Mouse (Mus musculus) CD4-positive, CD25-positive, alpha-beta regulatory T cell, adult 4 months (primary cell): ENCODE results near the gene Diaph3. TPM values are rescaled to one million over a fixed set of nuclear protein-coding genes. Genes with fewer than 3 reads are reported as not detected.
A peak's percentile ranks its signal among the peaks of the same experiment; 100 is the strongest.

Experiments used
- ATAC-seq: one replicate; pipeline ENCODE4 v1.8.0; 2017
- polyA plus RNA-seq, 2 experiments: library from polyadenylated mRNA; unstranded; fragments of 100-300 nt; shearing (Covaris generic); gene quantifications; one replicate each; pipeline ENCODE4 v1.2.1; 2017

Gene Diaph3
- polyA plus RNA-seq, 2 experiments from 2014 or later = 4.2 to 4.3 TPM

DNA sequence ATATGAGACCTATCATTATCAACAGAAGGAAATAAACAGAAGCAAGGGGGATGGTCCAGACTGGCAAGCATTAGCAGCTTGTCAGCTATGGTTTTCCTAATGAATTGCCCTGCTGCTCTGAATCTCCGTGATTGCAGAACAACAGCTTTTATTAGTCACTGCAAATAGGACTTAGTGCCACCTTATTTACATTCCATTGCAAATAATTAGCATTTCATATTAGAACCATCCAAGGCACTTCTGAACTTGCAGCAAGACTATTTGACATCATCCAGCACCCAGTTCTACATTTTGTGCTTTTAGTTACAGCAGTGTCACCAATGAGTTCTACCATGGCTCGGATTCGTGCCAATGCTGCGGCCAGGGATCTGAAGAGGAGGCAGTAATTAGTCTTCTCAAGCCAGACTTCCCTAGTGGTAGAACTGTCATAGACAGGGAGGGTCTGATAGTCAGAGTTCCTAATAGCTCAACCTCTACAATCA lies 411.4 kb downstream of the Diaph3 start:
- ATAC-seq = no peak

DNA sequence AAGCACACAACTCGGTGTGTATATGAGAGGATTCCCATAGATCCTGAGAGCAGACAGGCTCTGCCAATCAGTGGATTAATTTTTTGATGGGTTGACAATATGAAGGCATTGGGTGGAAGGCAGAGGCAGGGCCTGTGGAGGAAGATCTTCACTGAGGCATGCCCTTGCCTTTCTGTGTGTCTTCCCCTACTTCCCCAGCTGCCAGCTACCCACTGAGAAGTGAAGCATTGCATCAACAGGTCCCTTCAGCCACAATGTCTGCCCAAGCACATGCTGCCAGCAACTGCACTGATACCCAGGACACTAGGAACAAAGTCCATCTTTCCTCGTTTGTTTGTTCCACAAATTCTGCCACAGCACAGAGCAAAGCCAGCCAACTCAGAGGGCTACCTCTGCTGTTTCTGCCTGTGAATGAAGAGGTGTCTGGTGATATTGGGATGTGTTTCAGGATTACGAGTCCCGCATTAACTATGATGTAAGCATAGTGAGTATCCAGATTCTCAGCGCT lies 413.4 kb downstream of the Diaph3 start:
- ATAC-seq = no peak

DNA sequence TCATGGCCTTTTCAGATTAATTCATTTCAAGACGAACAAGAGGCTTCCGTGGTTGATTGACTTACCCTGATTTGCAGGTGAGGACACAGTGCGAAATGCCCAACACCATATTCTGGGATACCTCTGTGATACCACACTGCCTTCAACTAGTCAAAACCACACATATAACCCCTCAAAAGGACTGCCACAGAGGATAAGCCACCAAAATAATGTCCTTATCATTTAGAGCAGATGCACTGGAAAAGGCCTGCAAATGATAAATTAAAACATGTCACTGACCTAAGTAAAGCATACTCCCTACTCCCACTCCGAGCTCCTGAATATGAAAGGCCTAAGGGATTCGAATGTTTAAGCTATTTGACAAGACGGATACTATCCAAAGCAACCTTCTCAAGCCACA lies 419.3 kb downstream of the Diaph3 start:
- no peak for ATAC-seq

DNA sequence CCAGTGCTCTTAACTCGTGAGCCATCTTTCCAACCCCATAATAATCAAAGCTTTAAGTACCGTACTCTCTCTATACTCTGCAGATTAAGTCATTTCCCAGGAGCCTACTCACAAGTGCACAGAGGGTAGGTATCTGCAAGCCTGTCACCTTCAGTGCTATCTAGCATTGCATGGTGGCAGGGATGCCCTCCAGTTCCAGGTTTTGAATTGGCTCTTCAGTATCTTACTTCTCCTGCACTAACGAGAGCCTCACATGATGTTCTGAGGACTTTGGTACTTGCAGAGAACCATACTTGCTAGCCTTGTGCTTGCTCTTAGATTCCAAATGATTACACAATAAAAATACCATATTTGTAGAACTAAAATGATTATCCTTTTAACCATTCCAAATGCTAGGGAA lies 420.0 kb downstream of the Diaph3 start:
- no peak for ATAC-seq

DNA sequence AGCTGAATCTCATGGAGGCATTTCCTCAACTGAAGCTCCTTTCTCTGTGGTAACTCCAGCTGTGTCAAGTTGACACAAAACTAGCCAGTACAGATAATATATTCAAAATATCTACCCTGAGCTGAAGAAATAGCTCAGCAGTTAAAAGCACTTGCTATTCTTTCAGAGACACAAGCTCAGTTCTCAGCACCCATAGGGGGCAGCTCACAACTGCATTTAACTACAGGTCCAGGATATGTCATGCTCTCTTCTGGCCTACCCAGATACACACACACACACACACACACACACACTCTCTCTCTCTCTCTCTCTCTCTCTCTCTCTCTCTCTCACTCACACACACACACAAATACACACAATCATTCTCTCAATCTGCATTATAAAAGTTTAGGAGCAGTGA lies 420.6 kb downstream of the Diaph3 start:
- peak; percentile 83 for ATAC-seq

DNA sequence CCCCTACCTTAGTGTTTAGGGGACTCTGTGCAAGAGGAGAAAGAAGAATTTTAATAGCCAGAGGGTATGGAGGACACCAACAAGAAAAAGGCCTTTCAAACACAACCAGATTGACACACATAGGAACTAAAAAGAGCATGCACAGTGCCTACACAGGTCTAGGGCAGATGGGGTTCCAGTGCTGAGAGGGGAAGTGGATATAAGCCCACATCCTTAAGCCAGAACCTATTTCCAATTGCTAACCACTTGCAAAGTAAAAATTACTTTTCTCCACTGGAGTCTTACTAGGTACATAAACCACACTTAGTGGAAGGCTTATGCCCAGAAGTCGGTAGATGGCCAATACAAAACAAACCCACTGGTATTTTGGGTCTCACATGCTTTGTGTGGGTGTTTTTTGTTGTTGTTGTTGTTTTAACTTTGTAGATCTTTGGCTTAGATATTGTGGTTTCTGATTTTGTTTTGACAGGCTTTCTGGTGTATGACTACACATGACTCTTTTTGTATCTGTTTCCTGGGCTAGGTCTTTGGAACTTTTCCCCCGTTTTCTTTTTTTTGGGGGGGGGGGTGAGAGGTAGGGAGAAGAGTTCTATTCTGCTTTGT lies 426.8 kb downstream of the Diaph3 start:
- ATAC-seq = peak; percentile 67

DNA sequence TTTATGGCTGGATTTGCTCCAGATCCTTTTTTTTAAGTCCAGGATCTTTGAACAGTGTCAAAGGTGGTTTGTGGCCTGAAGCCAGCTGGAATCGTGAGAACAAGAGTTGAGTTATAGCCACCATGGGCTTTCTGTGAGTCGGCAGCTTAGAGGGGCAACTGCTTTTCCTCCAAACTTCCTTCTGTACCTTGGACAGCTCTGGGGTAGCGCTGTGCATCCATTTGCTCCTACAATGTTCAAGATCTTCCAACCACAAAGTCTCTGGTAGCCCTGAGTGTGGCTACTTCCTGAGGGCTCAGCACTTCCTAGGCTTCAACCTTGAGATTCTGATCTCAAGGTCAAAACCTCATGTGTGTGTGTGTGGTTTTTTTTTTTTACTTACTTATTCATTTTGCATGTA lies 437.0 kb downstream of the Diaph3 start:
- ATAC-seq = no peak

DNA sequence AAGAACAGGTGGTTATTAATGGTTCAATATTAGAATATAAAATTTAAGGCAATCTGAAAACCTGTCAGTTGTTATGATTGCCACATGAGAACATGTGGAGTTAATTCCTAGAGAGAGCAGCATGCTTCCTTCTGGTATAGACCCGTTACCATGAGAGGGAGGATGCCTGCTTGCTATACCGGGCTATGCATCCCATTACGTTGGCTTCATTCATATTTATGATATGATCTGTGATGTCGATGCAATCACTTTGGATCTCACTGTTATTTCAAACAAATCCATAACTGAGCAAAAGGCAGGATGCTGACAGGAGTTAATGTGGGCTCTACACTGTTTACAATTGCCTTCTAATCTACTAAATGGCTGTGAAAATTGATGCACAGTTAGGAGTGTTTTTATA lies 439.9 kb downstream of the Diaph3 start:
- no peak for ATAC-seq

DNA sequence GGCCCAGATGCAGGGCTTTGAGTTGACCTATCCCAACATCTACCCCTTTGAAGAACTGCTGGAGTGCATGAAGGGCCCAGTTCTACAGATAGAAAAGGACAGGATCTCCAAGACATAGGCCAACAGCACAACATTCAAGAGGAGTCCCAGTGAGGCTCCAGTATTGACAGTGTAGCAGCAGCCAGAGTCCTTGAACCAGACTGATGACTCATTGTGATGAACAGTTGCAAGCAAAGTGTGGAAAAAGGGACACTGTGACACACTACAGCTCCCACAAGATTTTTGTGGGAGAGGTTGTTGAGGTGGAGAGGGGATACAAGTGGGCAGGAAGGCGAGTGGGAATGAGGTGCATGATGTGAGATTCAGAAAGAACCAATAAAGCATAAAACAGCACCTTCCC lies 443.1 kb downstream of the Diaph3 start:
- no peak for ATAC-seq

DNA sequence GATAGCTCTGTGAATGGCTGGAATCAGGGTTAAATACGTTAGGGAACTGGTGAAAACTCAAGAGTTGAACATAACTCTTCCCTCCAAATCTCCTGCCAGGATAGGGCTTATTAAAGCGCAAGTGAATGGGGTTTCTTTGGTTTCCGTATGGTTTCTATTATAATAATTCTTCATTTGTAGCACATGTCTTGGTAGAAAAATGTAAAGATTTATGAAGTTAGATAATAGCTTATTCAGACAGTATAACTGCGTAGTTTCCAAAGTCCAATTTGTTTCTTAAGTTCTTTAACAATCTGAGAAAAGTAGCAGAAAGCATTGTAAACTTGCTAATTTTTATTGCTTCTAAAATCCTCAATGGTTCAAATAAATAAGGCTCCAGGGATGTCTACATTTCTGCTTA lies 448.3 kb downstream of the Diaph3 start:
- no peak for ATAC-seq

DNA sequence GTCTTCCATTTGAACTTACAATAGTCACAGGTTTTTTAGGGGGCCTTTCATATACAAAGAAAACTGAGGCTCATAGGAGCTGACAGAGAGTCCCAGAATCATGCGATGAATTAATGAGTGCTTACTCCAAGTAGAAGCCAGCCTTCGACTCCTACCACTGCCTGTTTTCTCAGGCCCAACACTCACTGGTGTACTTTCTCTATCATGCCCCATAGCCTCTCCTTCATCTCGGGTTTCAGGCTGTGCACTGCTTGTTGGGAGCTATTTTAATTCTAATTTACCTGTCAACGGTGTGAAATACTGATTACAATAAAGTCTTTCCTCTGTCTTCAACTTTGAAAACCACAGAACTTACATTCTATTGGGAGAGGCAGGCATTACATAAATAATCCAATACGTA lies 449.7 kb downstream of the Diaph3 start:
- no peak for ATAC-seq

DNA sequence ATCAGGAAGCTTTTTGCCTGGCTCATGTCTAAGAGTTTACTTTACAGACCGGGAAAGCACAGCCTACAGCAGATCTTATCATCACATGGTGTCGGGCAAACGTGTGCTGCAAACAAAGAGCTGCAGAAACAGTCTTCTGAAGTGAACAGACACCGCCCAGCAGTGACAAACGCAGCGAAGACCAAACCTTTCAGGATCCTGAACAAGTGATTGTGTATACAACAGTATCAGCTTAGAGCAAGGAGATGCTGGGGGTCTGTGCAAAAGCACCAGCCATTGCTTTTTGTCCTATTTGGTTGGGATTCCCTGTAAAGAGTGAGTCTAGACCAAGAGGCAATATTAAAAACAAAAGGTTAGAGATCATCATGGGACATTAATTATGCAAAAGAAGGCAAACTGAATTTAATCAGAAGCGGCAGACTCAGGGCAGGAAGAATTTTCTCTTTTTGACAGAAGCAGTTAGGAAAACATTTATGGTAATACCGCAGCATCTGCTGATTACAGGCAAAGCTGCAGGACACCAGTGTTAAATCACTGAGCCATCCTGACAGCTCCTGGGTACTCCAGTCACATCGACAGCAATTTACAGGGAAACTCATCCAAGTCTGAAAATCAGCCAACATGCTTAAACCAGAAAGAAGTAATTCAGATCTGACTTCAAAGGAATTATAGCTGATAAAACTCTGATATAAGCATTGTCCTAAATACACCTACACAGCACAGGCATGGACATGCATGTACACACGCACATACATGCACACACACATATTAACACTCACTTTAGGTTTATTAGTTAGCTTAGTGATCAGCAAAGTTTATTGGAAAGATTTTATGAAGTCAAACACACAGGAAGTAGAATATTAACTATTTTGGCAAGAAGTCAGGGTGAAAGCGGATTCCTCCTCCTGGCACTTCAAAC lies 456.2 kb downstream of the Diaph3 start:
- ATAC-seq = no peak

DNA sequence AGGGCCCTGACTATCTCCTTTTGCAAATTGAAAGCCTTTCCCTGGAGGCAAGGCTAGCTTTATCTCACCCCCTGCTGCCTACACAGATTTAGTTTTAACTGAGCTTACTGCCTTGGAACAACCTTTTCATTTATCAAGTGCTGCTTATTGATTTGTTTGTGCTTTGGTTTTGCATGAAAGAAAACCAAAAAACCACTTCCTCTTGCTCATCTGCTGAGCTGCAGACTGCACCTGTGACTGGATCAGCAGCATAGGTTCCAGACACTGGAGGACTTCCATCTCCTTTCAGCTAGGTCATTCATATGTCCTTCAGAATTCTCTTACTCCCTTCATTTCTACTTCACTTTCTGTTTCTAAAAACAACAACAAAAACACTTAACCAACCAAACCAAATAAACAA lies 459.1 kb downstream of the Diaph3 start:
- ATAC-seq = peak; percentile 82

DNA sequence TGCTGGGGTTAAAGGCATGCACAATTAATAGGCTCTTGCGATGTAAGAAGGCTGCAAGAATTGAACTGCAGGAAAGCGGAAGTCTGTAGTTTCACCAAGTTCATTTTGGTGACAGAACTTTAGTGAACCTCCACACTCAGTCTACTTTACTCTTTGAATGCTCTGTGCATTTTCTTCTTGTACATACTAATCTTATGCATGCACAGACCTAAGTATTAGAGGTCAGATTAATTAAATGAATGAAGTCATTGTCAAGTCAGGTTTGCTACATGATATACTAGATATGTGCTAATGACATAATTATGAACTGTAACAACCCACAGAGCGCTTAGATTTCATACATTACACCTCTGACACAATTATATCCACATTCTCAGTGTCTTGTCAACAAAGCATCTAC lies 462.0 kb downstream of the Diaph3 start:
- no peak for ATAC-seq

DNA sequence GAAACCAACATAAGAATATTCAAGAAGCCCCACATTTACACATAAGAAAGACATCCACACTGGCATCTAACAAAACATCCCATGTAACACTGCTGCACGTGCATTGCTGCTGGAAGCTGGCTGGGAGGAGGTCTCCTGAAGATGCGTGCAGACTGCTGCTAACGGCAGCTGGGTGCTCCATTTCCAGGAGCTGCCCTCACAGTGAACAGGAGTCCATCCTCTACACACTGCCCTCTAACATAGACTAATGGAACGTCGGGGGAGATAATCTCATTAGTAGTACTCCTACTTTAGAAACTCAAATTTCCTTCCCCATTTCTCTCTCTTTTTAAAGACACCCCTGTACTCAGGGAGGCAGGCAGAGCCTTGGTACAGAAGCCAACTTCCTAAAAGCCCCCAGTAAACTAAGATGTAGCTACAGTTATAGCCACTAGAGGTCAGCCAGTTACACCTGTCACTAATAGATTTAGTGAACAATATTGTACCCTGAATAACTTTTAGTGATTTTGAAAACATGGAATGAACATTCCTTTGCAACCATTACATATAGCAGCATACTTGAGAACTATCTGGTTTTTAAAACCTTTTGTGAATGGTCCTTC lies 462.8 kb downstream of the Diaph3 start:
- ATAC-seq = peak; percentile 72

DNA sequence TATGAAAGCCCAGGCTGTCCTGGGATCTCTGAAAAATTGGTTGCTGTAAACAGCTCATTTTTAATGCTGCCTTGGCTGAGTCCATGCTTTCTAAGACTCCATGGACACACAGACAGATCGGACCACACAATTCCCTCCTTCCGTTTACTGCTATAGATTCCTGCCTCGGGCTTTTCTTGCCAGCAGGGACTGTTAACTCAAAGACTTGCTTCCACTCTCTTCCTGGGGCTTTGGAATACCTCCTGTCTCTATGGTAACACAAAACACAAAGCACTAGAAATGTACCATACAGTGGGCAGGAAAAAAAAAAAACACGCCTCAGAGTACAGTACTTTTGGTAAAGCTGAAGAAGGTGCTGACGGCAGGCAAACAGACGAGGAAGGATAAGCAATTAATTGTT lies 464.0 kb downstream of the Diaph3 start:
- no peak for ATAC-seq

DNA sequence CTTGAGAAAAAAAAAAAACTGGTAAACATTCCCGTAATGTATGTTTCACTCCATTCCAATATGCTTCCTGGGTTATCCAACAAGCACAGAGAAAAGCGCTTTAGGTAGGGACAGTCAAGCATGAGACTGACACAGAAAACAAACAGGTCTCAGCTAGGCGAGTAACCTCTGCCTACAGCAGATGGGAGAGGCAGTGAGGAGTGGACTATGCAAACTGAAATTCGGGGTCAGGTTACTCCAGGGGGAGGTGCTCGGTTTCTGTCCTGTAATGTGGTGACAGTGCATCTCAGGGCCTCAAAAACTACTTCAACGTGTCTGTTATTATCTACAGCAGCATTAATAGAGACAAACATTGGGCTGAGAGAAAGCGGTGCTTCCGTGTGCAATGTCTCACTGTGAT lies 465.7 kb downstream of the Diaph3 start:
- no peak for ATAC-seq

DNA sequence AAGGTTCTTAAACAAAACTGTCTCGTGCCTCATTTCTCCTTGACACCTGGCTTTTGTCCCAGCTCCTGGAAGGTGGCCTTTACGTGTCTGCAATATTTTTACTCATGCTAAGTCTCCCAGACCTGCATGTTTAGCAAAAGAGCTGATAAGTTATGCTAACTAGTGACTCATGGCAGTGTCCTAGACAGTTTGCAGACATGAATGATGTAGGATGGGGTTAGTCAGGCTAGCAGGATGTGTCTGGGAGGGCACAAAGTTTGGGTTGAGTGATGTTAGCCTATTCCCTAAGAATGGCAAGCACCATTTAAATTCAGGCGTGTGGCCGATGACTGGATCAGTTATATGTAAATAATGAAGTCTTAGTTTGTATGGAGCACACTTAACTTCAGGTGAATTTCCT lies 478.2 kb downstream of the Diaph3 start:
- no peak for ATAC-seq

DNA sequence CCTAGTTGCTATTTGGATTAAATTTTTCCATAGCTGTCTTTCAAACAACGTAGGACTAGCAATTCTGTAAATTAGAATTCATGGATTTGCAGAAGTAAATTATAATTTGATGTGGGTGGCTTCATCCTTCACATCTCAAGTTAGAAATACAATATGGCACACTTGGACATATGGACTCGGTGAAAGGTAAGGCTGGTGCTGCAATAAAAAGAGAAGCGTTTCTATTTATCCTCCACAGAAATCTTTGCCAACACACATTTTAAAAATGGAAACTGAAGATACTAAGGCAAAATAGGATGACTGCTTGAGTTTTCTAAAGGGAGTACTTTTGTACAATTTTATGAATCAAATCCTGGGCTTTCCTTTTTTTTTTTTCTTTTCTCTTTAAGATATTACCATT lies 480.5 kb downstream of the Diaph3 start:
- ATAC-seq = no peak

DNA sequence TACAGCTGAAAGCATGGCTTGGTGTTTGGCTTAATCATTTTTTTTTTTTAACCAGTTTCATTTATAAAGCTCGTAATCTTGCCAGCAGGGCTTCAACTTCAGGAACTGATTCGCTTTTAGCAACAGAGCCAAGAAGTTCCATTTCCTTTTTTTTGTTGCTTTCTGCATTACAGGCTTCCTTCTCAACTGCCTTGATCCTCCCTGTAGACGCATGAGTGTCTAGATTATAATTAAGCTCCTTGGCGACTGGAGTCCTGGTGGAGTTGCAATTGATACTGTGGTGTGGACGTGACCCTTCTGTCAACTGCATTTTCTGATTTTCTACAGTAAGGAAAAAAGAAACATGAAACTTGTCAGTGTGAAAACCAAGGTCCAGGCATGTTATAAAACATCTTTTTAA lies 484.8 kb downstream of the Diaph3 start:
- no peak for ATAC-seq

DNA sequence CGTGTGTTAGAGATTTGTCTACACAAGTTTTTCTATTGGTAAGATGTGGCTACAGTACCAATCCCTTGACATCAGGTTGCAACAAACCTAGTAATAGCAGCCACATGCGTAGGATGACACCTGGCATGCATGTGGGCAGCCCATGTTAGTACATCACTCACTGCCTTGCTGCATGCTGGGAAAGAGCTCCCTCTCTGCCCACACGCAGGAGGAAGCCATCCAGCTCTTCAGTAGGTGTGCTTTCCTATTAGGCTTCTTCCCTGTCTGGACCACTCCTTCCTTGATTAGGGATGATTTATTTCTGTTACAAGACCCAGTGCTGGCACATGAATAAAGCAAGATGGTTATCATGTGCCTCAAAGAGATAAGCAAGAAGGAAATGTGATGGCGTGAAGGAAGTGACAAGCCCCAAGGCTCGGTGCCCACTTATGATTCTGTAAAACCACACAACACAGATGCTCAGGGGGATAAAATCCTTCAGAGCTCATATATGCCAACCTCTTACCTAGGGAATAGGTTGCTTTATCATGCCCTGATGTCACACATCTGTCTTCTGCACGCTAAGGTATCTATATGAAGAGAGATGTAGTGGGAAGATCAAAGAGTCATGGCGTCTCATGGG lies 494.4 kb downstream of the Diaph3 start:
- ATAC-seq = no peak

DNA sequence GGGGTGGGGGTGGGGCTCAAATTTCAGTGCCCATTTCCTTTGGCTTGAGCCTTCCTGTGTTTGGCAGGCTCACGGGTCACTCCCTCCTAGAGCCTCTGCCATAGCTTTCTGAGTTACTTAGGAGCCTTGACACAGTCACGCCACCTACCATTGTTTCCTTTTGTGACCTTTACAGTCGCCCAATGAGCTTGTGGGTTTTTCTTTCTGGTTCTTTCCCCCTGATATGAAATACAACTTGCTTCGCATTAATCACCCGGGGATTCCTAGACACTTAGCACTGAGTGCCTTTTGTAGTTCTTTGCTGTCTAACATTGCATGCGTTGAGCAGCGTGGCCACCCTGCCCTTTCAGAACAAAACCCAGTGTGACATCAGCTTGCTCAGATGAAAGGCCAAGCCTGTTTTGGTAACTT lies 498.2 kb downstream of the Diaph3 start:
- ATAC-seq = peak; percentile 56

DNA sequence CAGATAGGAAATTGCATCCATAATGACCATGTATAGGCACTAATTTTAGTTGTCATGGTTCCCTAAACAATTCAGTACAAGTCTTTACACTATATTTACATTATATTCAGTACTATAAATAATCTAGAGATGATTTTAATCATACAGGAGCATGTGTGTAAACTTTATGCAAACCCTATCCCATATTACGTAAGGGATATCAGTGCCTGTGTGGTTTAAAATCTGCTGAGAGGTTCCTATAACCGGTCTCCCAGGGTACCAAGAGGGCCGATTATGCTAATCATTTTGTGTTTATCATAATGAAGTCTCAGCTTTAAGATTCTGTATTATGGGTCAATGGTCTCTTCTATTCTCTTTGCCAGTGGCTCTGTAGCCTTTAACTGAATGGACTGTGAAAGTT lies 499.2 kb downstream of the Diaph3 start:
- ATAC-seq = no peak
